Mouse (Mus musculus) stomach, embryonic 16.5 days (tissue): ENCODE measurements around the gene Bglap. TPM values are rescaled to one million over a fixed set of nuclear protein-coding genes. Genes with fewer than 3 reads are reported as not detected.
"Not testable (repeated sequence)": the region's sequence is repeated elsewhere in the genome, so short reads cannot be mapped to it uniquely, and the experiment has no call there.

Experiments
- ATAC-seq: fragments of 200-750 bp; cut with Nextera tagmentation; 2 replicates; pipeline ENCODE4 v1.8.0; 2017; ENCODE audit warnings: moderate number of reproducible peaks, moderate TSS enrichment; ENCODE audit not compliant: insufficient read depth, low FRiP score
- H3K27ac ChIP-seq: fragments of 300-500 bp; sonication (generic); 2 replicates; pipeline ENCODE4 v1.5.1; 2014; ENCODE audit warnings: low read length
- H3K27me3 ChIP-seq: fragments of 300-500 bp; sonication (generic); 2 replicates; pipeline ENCODE4 v1.6.1; 2014; ENCODE audit warnings: low read length, control low read depth, mixed read lengths; ENCODE audit not compliant: control insufficient read depth, insufficient read depth
- H3K36me3 ChIP-seq: fragments of 300-500 bp; sonication (generic); 2 replicates; pipeline ENCODE4 v1.6.1; 2014; ENCODE audit warnings: low read length; ENCODE audit not compliant: control insufficient read depth, insufficient read depth
- H3K4me1 ChIP-seq: fragments of 300-500 bp; sonication (generic); 2 replicates; pipeline ENCODE4 v1.6.1; 2014; ENCODE audit warnings: low read length, control low read depth, mixed read lengths; ENCODE audit not compliant: control insufficient read depth, insufficient read depth
- H3K4me2 ChIP-seq: fragments of 300-500 bp; sonication (generic); 2 replicates; pipeline ENCODE4 v1.6.1; 2014; ENCODE audit warnings: low read depth, low read length, mixed read lengths
- H3K4me3 ChIP-seq: fragments of 300-500 bp; sonication (generic); replicated peaks from 2 replicates; pipeline ENCODE4 v1.5.1; 2014; ENCODE audit warnings: mild to moderate bottlenecking, low read length
- H3K9ac ChIP-seq: fragments of 300-500 bp; sonication (generic); 2 replicates; pipeline ENCODE4 v1.6.1; 2014; ENCODE audit warnings: low read length
- H3K9me3 ChIP-seq: fragments of 300-500 bp; sonication (generic); replicated peaks from 2 replicates; pipeline ENCODE4 v1.6.1; 2016; ENCODE audit warnings: low read length, control low read depth; ENCODE audit not compliant: control insufficient read depth
- WGBS: fragments of 180-500 bp; shearing (Covaris S2); extraction: QIAGEN DNeasy Blood & Tissue Kit; methylation state at CpG from one replicate; pipeline ENCODE4 v1.1.7; 2014; 5-methylcytosine and 5-hydroxymethylcytosine counted together
- polyA plus RNA-seq: library from polyadenylated mRNA; unstranded; fragments of >200 nt; fragmentation: Nextera tagmentation; extraction: Ambion mirVana; gene quantifications from 2 replicates; pipeline ENCODE4 v1.2.1, GENCODE M21; 2015

Bglap gene
- polyA plus RNA-seq, 1 experiment from 2014 or later, result not detected

DNA sequence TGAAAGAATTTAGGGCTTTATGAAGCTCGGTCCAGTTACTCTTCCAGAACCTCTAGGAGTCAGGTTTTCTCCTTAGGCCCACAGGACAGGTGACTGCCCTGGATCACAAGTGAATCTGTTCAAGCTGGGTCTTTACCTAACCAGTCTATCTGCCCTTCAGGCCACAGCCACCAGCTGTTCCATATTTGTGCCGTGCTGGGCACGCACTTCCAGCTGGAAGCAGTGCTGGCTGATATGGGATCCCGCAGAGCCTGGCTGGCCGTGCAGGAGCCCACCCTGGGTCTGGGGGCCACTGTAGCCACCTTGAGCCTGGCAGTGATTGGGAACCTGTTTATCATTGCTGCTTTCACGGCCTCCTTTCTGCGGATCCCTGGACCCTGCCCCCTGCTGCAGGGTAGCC lies 7.6 kb downstream of the Bglap start:
- H3K4me1 ChIP-seq, H3K36me3 ChIP-seq, ATAC-seq, H3K27ac ChIP-seq, H3K9me3 ChIP-seq, H3K27me3 ChIP-seq, H3K9ac ChIP-seq: not testable (repeated sequence)
- Histone ChIP-seq H3K4me2 (peak overlapping the region; percentile 56), H3K4me3 (peak overlapping the region; percentile 33)
- WGBS, result 22% methylated on average over 6 of the region's 7 CpGs

DNA sequence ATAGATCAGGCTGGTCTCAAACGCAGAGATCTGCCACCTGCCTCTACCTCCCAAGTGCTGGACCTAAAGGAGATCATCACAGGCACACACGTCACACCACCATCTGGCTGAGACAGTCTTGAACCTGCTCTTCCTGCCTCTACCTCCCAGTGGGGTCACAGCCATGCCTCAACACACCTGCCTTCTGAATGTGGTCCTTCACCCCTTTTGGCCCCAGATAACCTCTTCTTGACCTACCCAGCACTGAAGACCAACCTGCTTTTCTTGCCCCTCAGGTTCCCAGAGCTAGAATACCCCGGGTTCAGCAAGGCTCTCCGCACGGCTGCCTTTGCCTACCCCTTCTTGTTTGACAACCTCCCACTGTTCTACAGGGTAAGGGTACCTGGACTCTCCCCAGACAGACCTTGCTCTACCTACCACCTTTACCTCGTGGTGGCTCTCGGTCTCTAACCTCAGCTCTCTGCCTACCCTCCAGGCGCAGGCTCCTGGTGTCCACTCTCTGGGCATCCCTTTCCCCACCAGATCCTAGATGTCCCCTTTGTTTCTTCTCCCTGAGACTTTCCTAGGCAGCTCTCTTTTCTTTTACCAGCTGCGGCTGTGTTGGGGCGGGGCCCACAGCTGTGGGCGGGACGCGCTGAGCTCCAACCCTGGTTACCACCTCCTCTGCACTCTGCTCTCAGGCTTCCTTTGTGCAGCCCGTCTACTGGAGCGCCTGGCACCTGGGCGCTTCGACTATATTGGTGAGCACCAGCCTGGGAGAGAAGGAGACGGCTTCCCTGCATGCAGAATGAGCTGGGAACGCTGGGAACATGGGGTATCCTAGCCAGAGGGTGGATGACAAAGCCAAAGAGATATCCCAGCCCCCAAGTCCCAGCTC lies 8.3 kb downstream of the Bglap start:
- H3K4me2 ChIP-seq, result peak overlapping the region; percentile 56
- peak; percentile 91 for ATAC-seq
- H3K36me3 ChIP-seq, H3K27me3 ChIP-seq, H3K4me1 ChIP-seq, H3K9me3 ChIP-seq: not testable (repeated sequence)
- WGBS, result 7% methylated on average over 16 of the region's 19 CpGs
- peak overlapping the region; percentile 64; the same call in 1 of the 2 replicates for H3K27ac ChIP-seq
- H3K9ac ChIP-seq, result peak overlapping the region; percentile 58; the same call in 1 of the 2 replicates
- H3K4me3 ChIP-seq, result peak overlapping the region; percentile 33

DNA sequence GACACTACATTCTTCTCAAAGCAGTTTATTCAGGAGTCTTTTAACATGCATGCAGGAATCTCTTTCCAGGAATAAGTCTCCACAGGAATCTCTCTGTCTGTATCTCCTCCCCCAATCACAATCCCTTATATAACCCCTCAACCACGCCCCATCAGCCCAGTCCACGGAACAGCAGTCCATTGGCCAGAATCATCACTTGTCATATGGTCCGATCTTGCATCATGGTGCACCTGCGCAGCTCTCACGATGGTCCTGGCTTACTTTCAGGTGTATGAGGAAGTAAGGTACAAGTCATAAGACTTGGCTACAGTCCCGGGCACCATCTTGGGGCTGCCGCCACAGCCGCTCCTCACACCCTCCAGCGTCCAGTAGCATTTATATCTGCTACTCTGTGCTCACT lies 11.6 kb downstream of the Bglap start, which contains the start of gene Bglap3:
Bglap3 (minus strand) TSS at position 101 of the 400 bp plus-strand sequence.
- not testable (repeated sequence) for H3K27ac ChIP-seq, H3K4me2 ChIP-seq, H3K4me3 ChIP-seq, H3K27me3 ChIP-seq, H3K9ac ChIP-seq, ATAC-seq, H3K9me3 ChIP-seq, H3K4me1 ChIP-seq, H3K36me3 ChIP-seq
- 88% methylated on average over 9 of the region's 9 CpGs for WGBS

DNA sequence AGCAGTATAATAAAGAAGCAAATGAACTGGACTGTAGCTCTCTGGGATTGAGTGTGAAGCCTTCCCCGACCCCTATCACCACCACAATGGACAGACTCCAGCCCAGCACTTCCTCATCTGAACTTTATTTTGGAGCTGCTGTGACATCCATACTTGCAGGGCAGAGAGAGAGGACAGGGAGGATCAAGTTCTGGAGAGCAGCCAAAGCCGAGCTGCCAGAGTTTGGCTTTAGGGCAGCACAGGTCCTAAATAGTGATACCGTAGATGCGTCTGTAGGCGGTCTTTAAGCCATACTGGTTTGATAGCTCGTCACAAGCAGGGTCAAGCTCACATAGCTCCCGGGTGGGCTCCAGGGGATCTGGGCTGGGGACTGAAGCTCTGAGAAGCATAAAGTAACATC lies 15.8 kb downstream of the Bglap start:
- H3K9me3 ChIP-seq, ATAC-seq, H3K4me2 ChIP-seq, H3K27ac ChIP-seq, H3K9ac ChIP-seq, H3K36me3 ChIP-seq, H3K4me3 ChIP-seq: not testable (repeated sequence)
- 79% methylated on average over 7 of the region's 7 CpGs for WGBS
- H3K27me3 ChIP-seq, result peaks cover 16% of the 10 kb centered on the region
- peaks cover 12% of the 10 kb centered on the region; the same call in 1 of the 2 replicates for H3K4me1 ChIP-seq

- WGBS, result 56% methylated on average over 3 of the region's 7 CpGs
- ATAC-seq, H3K4me2 ChIP-seq: not testable (repeated sequence)
Observed at GRCm38 (mm10) chr3:88367517-88367916, 16.7 kb downstream of the Bglap start.

GRCm38 (mm10) chr3:88366830-88367428 lies 17.3 kb downstream of the Bglap start:
- 0 out of 2 replicates have a peak overlapping the region, but pooled peaks have one; percentile 11 for H3K4me3 ChIP-seq
- H3K36me3 ChIP-seq, H3K27ac ChIP-seq, H3K9me3 ChIP-seq: not testable (repeated sequence)
- H3K4me2 ChIP-seq, result peak overlapping the region; percentile 41
- ATAC-seq, result peak; percentile 70
- H3K27me3 ChIP-seq, result peaks cover 16% of the 10 kb centered on the region
- 0 out of 2 replicates have a peak overlapping the region, but pooled peaks have one; percentile 50 for H3K9ac ChIP-seq
- WGBS, result 6% methylated on average over 19 of the region's 22 CpGs
- H3K4me1 ChIP-seq, result peaks cover 12% of the 10 kb centered on the region; the same call in 1 of the 2 replicates

More at GRCm38 (mm10) chr3:88367517-88367916, 16.7 kb downstream of the Bglap start:
- not testable (repeated sequence) for H3K36me3 ChIP-seq, H3K4me3 ChIP-seq, H3K27ac ChIP-seq, H3K9ac ChIP-seq, H3K9me3 ChIP-seq
- H3K27me3 ChIP-seq, result peaks cover 16% of the 10 kb centered on the region
- peaks cover 12% of the 10 kb centered on the region; the same call in 1 of the 2 replicates for H3K4me1 ChIP-seq

- ATAC-seq, result no peak
- WGBS, result 41% methylated on average over 34 of the region's 34 CpGs
- H3K4me2 ChIP-seq, result no peak overlapping the region
Observed at GRCm38 (mm10) chr3:88365705-88366361, 18.4 kb downstream of the Bglap start.

DNA sequence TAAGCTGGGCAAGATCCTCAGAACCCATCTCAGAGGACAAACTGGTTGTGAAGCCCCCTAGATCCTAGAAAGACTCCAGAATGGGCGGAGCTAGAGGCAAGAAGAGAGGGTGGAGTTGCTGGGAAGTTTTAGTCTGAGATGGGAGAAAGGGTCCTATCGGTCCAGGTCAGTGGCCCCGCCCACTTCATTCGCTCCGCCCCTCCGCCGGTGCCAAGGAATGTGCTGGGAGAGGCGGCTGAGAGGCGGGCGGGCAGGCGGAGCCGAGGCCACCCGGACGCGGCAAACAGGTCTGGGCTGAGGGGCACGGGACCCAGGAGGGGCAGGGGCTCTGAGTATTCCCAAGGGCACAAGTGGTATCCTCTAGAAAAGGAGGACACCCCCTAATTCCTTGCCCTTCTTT lies 19.9 kb downstream of the Bglap start, which contains the start of gene Paqr6:
Paqr6 (plus strand) TSS at position 248 of the 400 bp plus-strand sequence.
- Histone ChIP-seq H3K36me3 (peaks cover 23% of the 10 kb centered on the region), H3K9me3 (no peaks in the 10 kb centered on the region), H3K4me2 (peak within 1 kb of the TSS; percentile 50), H3K9ac (peak within 1 kb of the TSS; percentile 61), H3K4me3 (peak within 1 kb of the TSS; percentile 34), H3K4me1 (peaks cover 12% of the 10 kb centered on the region; the same call in 1 of the 2 replicates), H3K27me3 (peaks cover 16% of the 10 kb centered on the region), H3K27ac (peak within 1 kb of the TSS; percentile 26; the same call in 1 of the 2 replicates)
- peak; percentile 52 for ATAC-seq
- 5% methylated on average over 16 of the region's 16 CpGs for WGBS

More at GRCm38 (mm10) chr3:88365705-88366361, 18.4 kb downstream of the Bglap start:
- Histone ChIP-seq H3K9ac (no peak overlapping the region), H3K9me3 (no peaks in the 10 kb centered on the region), H3K36me3 (peaks cover 12% of the 10 kb centered on the region), H3K4me3 (no peak overlapping the region), H3K27me3 (peaks cover 16% of the 10 kb centered on the region), H3K27ac (no peak overlapping the region), H3K4me1 (peaks cover 12% of the 10 kb centered on the region; the same call in 1 of the 2 replicates)
